Comparison of ENCODE assay signal across 8 mouse cellular contexts in the genomic region with DNA sequence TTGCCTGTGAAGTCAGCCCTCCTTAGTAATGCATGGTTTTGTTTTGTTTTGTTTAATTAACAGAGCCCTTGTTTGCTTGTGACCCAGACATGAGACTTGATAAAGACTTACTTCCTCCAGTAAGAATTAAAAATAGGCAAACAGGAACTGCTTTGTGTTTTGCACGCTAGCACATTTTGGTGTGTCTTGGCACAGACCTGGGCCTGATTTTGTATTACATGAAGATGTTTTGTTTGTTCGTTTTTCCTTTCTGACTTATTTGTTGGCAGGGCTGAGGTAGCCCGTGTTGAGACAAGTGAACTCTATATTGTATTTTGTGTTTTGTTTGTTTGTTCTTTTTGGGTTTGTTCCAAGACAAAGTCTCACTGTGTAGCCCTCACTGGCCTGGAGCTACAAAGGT. TPM values are rescaled to one million over a fixed set of nuclear protein-coding genes. Genes with fewer than 3 reads are reported as not detected.
A peak's percentile ranks its signal among the peaks of the same experiment; 100 is the strongest.
DNase-seq lines count a peak whose midpoint lies in the region; ATAC-seq and TF ChIP-seq lines count a peak whose summit lies in the region.

No protein-coding gene starts in this region.

- WGBS in heart, embryonic 10.5 days = 48% methylated on average over 3 of the region's 3 CpGs
- WGBS in liver, embryonic 14.5 days (ENCODE audit: insufficient replicate concordance) = 13% methylated on average over 3 of the region's 3 CpGs
- WGBS in small intestine, adult 2 months = 9% methylated on average over 3 of the region's 3 CpGs

- no peak for TF ChIP-seq EP300 in liver, embryonic 14.5 days (IDR thresholded peaks at IDR 0.05; ENCODE audit: low read depth)

- DNase-seq in testis, postnatal 10 days (ENCODE audit: low spot score) = no peak
- no peak for DNase-seq in heart, embryonic 10.5 days (ENCODE audit: low spot score)
- no peak for DNase-seq in liver, embryonic 14.5 days (ENCODE audit: low read depth in 3 of 3, low spot score in 3 of 3)
- DNase-seq in embryo, embryonic 11 days = no peak
- no peak for DNase-seq in Muller cell, postnatal 12 days (ENCODE audit: inconsistent ontology term)

- H3K27me3 ChIP-seq in testis, adult 2 months (ENCODE audit: control insufficient read depth, insufficient read depth, low read length) = no peaks in the 10 kb centered on the region
- H3K27me3 ChIP-seq in heart, embryonic 10.5 days (ENCODE audit: insufficient read depth, poor library complexity, severe bottlenecking) = no peaks in the 10 kb centered on the region
- no peaks in the 10 kb centered on the region for H3K27me3 ChIP-seq in liver, embryonic 14.5 days (ENCODE audit: control insufficient read depth, insufficient read depth, low read length)
- H3K27me3 ChIP-seq in small intestine, adult 2 months (ENCODE audit: control insufficient read depth, insufficient read depth, low read length) = no peaks in the 10 kb centered on the region

- no peaks in the 10 kb centered on the region; the same call in 1 of the 2 replicates for H3K4me1 ChIP-seq in testis, adult 2 months (ENCODE audit: control insufficient read depth, insufficient read depth, low read length)
- peaks cover 11% of the 10 kb centered on the region for H3K4me1 ChIP-seq in heart, embryonic 10.5 days
- peaks cover 8 to 17% of the 10 kb centered on the region in 2 experiments; a peak in 3 of 4 replicates for H3K4me1 ChIP-seq in liver, embryonic 14.5 days (replicated peaks; ENCODE audit: control insufficient read depth in 2 of 2, insufficient read depth in 2 of 2, low read length in 1 of 2)
- peaks cover 11% of the 10 kb centered on the region; the same call in 1 of the 2 replicates for H3K4me1 ChIP-seq in small intestine, adult 2 months (ENCODE audit: control insufficient read depth, insufficient read depth, insufficient read length, low read length)

- TF ChIP-seq CTCF in testis, adult 2 months (IDR thresholded peaks at IDR 0.05; ENCODE audit: control insufficient read depth, insufficient read depth, insufficient replicate concordance, low read depth, low read length) = no peak
- no peak for TF ChIP-seq CTCF in liver, embryonic 14.5 days (IDR thresholded peaks at IDR 0.05; ENCODE audit: low read depth)
- TF ChIP-seq CTCF in small intestine, adult 2 months (IDR thresholded peaks at IDR 0.05; ENCODE audit: extremely low read depth, insufficient read length, insufficient replicate concordance, low read depth, low read length) = no peak

- peak overlapping the region; percentile 25 for H3K4me3 ChIP-seq in testis, adult 2 months (ENCODE audit: control insufficient read depth, low read depth, low read length)
- peak overlapping the region; percentile 95 for H3K4me3 ChIP-seq in heart, embryonic 10.5 days
- H3K4me3 ChIP-seq in liver, embryonic 14.5 days (ENCODE audit: insufficient read depth in 1 of 2, low read depth in 2 of 2, low read length in 2 of 2) = peak overlapping the region; percentile 74 to 85
- peak overlapping the region; percentile 99 for H3K4me3 ChIP-seq in small intestine, adult 2 months (ENCODE audit: low read depth, low read length)

- no peaks in the 10 kb centered on the region for H3K36me3 ChIP-seq in testis, adult 2 months (ENCODE audit: control insufficient read depth, insufficient read depth, low read length)
- H3K36me3 ChIP-seq in heart, embryonic 10.5 days = no peaks in the 10 kb centered on the region
- no peaks in the 10 kb centered on the region for H3K36me3 ChIP-seq in liver, embryonic 14.5 days (replicated peaks; ENCODE audit: control insufficient read depth, insufficient read depth, low read depth)
- no peaks in the 10 kb centered on the region for H3K36me3 ChIP-seq in small intestine, adult 2 months (ENCODE audit: control insufficient read depth, insufficient read depth, low read length)

- H3K4me2 ChIP-seq in liver, embryonic 14.5 days (ENCODE audit: low read depth) = peak overlapping the region; percentile 87

- H3K9me3 ChIP-seq in heart, embryonic 10.5 days = no peaks in the 10 kb centered on the region
- H3K9me3 ChIP-seq in liver, embryonic 14.5 days (ENCODE audit: control insufficient read depth, low read length) = no peaks in the 10 kb centered on the region

- no peak overlapping the region for H3K27ac ChIP-seq in testis, adult 2 months (ENCODE audit: control insufficient read depth, insufficient read depth, low read depth, low read length)
- peak overlapping the region; percentile 85; the same call in 1 of the 2 replicates for H3K27ac ChIP-seq in heart, embryonic 10.5 days
- H3K27ac ChIP-seq in liver, embryonic 14.5 days = no peak overlapping the region
- H3K27ac ChIP-seq in small intestine, adult 2 months (ENCODE audit: insufficient read depth, low read depth, low read length) = no peak overlapping the region

- H3K9ac ChIP-seq in liver, embryonic 14.5 days (replicated peaks) = peak overlapping the region; percentile 82

- TF ChIP-seq POLR2A in testis, adult 2 months (IDR thresholded peaks at IDR 0.05; ENCODE audit: control insufficient read depth, low read depth, low read length) = no peak
- TF ChIP-seq POLR2A in small intestine, adult 2 months (IDR thresholded peaks at IDR 0.05; ENCODE audit: low read depth, low read length) = no peak

- ATAC-seq in liver, embryonic 14.5 days (ENCODE audit: insufficient read depth) = no peak
- ATAC-seq in inflammation-experienced regulatory T-cells, adult 6 months = no peak

RNA-seq across cellular contexts. Expression of gene Sft2d1, which starts 0.8 kb away (rescaled TPM):
- 34.6 and 40.9 TPM in 2 replicates for polyA plus RNA-seq in testis, adult 2 months (2012; rRNA removed)
- polyA plus RNA-seq in heart, embryonic 10.5 days (2016; fragmentation: Nextera tagmentation; extraction: Ambion mirVana) = 79.4 and 85.3 TPM in 2 replicates
- 39.5 and 46.9 TPM in 2 replicates for polyA plus RNA-seq in liver, embryonic 14.5 days (2012; rRNA removed)
- polyA plus RNA-seq in liver, embryonic 14.5 days (2014; fragmentation: Nextera tagmentation; extraction: Ambion mirVana) = 51.7 and 51.9 TPM in 2 replicates
- 42.9 and 90.1 TPM in 2 replicates for polyA plus RNA-seq in small intestine, adult 2 months (2012; rRNA removed)
- 100 to 1,000 TPM; 111 to 145 (median 111) TPM for polyA plus RNA-seq in inflammation-experienced regulatory T-cells, adult 6 months (2017; shearing (Covaris generic))

RNA-seq across cellular contexts. Expression of gene Prr18, which starts 25.5 kb away (rescaled TPM):
- polyA plus RNA-seq in testis, adult 2 months (2012; rRNA removed) = 0.15 and 0.16 TPM in 2 replicates
- 0.07 and 0.11 TPM in 2 replicates for polyA plus RNA-seq in heart, embryonic 10.5 days (2016; fragmentation: Nextera tagmentation; extraction: Ambion mirVana)
- 0.03 and 0.06 TPM in 2 replicates for polyA plus RNA-seq in liver, embryonic 14.5 days (2012; rRNA removed)
- not detected in 2 replicates for polyA plus RNA-seq in liver, embryonic 14.5 days (2014; fragmentation: Nextera tagmentation; extraction: Ambion mirVana)
- polyA plus RNA-seq in small intestine, adult 2 months (2012; rRNA removed) = 0.51 and 0.79 TPM in 2 replicates
- under 1 TPM in 1 of 3 experiments, not detected in 2; 0.25 TPM for polyA plus RNA-seq in inflammation-experienced regulatory T-cells, adult 6 months (2017; shearing (Covaris generic))

RNA-seq across cellular contexts. Expression of gene Mpc1, which starts 29.0 kb away (rescaled TPM):
- polyA plus RNA-seq in testis, adult 2 months (2012; rRNA removed) = 36.7 and 42.3 TPM in 2 replicates
- 96.2 and 144 TPM in 2 replicates for polyA plus RNA-seq in heart, embryonic 10.5 days (2016; fragmentation: Nextera tagmentation; extraction: Ambion mirVana)
- 45.9 and 50.5 TPM in 2 replicates for polyA plus RNA-seq in liver, embryonic 14.5 days (2012; rRNA removed)
- 150 and 151 TPM in 2 replicates for polyA plus RNA-seq in liver, embryonic 14.5 days (2014; fragmentation: Nextera tagmentation; extraction: Ambion mirVana)
- 81.7 and 111 TPM in 2 replicates for polyA plus RNA-seq in small intestine, adult 2 months (2012; rRNA removed)
- 100 to 1,000 TPM; 178 to 199 (median 188) TPM for polyA plus RNA-seq in inflammation-experienced regulatory T-cells, adult 6 months (2017; shearing (Covaris generic))

RNA-seq across cellular contexts. Expression of gene T2, which starts 44.0 kb away (rescaled TPM):
- 0.13 and 0.16 TPM in 2 replicates for polyA plus RNA-seq in testis, adult 2 months (2012; rRNA removed)
- 0.14 and 0.52 TPM in 2 replicates for polyA plus RNA-seq in heart, embryonic 10.5 days (2016; fragmentation: Nextera tagmentation; extraction: Ambion mirVana)
- polyA plus RNA-seq in liver, embryonic 14.5 days (2012; rRNA removed) = 0.04 and 0.09 TPM in 2 replicates
- polyA plus RNA-seq in liver, embryonic 14.5 days (2014; fragmentation: Nextera tagmentation; extraction: Ambion mirVana) = not detected in 2 replicates
- 0.11 TPM in 1 of 2 replicates, not detected in the other for polyA plus RNA-seq in small intestine, adult 2 months (2012; rRNA removed)
- 1 to 10 TPM in 2 of 3 experiments, under 1 TPM in 1; 0.44 to 2.0 (median 1.4) TPM for polyA plus RNA-seq in inflammation-experienced regulatory T-cells, adult 6 months (2017; shearing (Covaris generic))

Comparison
In these comparisons a context has a peak if more than half of its experiments do, and no peak if none do; other contexts are left out.
1. H3K4me3 ChIP-seq: peak in every context shown above with its lines; median percentile 99 in small intestine, adult 2 months; 95 in heart, embryonic 10.5 days; 80 in liver, embryonic 14.5 days; 25 in testis, adult 2 months.